Mouse (Mus musculus) kidney, adult 2 months (tissue): ENCODE measurements at regions not wholly inside any gene's neighbourhood (a gene's known extent, or its start where the extent isn't known, plus 50 kb on each side); places are given as distances from the start of the nearest gene placed in this dataset.

Experiments
- DNase-seq: peaks from one replicate; pipeline ENCODE4 v3.0.0; 2021
- H3K27ac ChIP-seq: fragments of 200-500 bp; 2 replicates; pipeline ENCODE4 v1.5.1; 2012; ENCODE audit warnings: low read depth, low read length, control low read depth, inconsistent platforms; ENCODE audit not compliant: insufficient read depth
- H3K27me3 ChIP-seq: fragments of 200-500 bp; replicated peaks from 2 replicates; pipeline ENCODE4 v1.6.1; 2012; ENCODE audit warnings: mild to moderate bottlenecking, moderate library complexity, low read length, inconsistent platforms; ENCODE audit not compliant: control insufficient read depth, insufficient read depth
- H3K36me3 ChIP-seq: fragments of 200-500 bp; 2 replicates; pipeline ENCODE4 v1.6.1; 2012; ENCODE audit warnings: mild to moderate bottlenecking, moderate library complexity, low read length, inconsistent platforms; ENCODE audit not compliant: control insufficient read depth, insufficient read depth
- H3K4me1 ChIP-seq: fragments of 200-500 bp; 2 replicates; pipeline ENCODE4 v1.6.1; 2011; ENCODE audit warnings: low read length; ENCODE audit not compliant: control insufficient read depth, insufficient read depth
- H3K4me3 ChIP-seq: fragments of 200-500 bp; 2 replicates; pipeline ENCODE4 v1.5.1; 2011; ENCODE audit warnings: mild to moderate bottlenecking, low read depth, low read length, control low read depth; ENCODE audit not compliant: insufficient read depth
- CTCF ChIP-seq: fragments of 200-500 bp; conservative IDR thresholded peaks from 2 replicates; pipeline ENCODE4 v1.5.1; 2011; ENCODE audit warnings: low read depth, mild to moderate bottlenecking, control low read depth, low read length, moderate library complexity, mixed read lengths; ENCODE audit not compliant: insufficient read depth, insufficient read length
- POLR2A ChIP-seq: fragments of 200-500 bp; IDR thresholded peaks from one replicate; pipeline ENCODE4 v1.6.1; 2011; ENCODE audit warnings: low read depth, low read length, control low read depth
- WGBS: fragments of 180-500 bp; shearing (Covaris S2); methylation state at CpG from one replicate; pipeline ENCODE4 v1.1.7; 2018; 5-methylcytosine and 5-hydroxymethylcytosine counted together

- 93% methylated on average over 7 of the region's 7 CpGs for WGBS
- H3K27ac ChIP-seq, result no peak overlapping the region
Observed at GRCm38 (mm10) chr1:71983786-71984185, 228.3 kb downstream of the Mreg start.

DNA sequence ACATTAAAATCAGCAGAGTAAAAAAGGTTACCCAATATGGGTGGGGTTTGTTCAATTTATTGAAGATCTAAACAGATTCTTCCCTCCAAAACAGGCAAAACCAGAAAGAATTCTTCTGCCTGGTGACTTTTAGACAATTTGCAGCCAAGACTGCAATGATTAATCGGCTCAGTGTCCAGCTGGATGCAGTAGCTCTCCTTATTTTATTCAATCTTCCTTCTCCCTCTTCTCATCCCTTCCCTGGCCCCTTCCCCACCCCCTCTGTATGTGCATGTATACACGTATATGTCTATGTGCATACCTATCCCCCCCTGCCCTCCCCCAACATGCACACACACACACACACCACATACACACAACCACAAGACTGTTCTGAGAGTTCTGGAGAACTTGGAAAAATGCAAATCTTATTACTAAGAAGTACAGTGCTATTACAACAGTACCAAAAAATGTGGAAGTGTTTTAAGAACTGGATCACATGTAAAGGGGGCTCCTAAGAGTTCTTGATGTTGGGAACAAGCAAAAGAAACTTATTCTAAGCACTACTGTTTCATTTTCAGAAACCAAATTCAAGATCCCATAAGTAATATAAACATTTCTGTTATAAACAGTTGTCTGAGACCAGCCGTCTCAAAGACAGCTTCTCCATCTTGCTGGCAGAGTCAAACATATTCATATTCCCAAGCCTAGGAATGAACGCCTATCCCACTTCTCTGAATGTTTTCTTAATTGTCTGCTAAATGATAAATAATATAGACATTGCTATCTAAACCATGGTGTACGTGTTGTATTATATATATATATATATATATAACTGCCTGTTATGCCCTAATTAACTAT lies 229.5 kb downstream of the Mreg start:
- no peak overlapping the region for H3K4me3 ChIP-seq
- no peak for DNase-seq
- no peaks in the 10 kb centered on the region for H3K27me3 ChIP-seq
- WGBS, result 85% methylated on average over 5 of the region's 5 CpGs
- no peaks in the 10 kb centered on the region for H3K4me1 ChIP-seq
- TF ChIP-seq CTCF (no peak), POLR2A (no peak)
- H3K27ac ChIP-seq, result no peak overlapping the region
- no peaks in the 10 kb centered on the region for H3K36me3 ChIP-seq

More at GRCm38 (mm10) chr1:71983786-71984185, 228.3 kb downstream of the Mreg start:
- Histone ChIP-seq H3K27me3 (no peaks in the 10 kb centered on the region), H3K4me1 (no peaks in the 10 kb centered on the region), H3K4me3 (no peak overlapping the region), H3K36me3 (no peaks in the 10 kb centered on the region)
- no peak for DNase-seq
- TF ChIP-seq POLR2A, result no peak
- no peak for TF ChIP-seq CTCF

- no peak overlapping the region for H3K4me3 ChIP-seq
- H3K27ac ChIP-seq, result no peak overlapping the region
- no peaks in the 10 kb centered on the region for H3K36me3 ChIP-seq
- TF ChIP-seq POLR2A (no peak), CTCF (no peak)
- no peak for DNase-seq
- WGBS, result 94% methylated on average over 4 of the region's 4 CpGs
- H3K4me1 ChIP-seq, result no peaks in the 10 kb centered on the region
- H3K27me3 ChIP-seq, result no peaks in the 10 kb centered on the region
Observed at GRCm38 (mm10) chr1:71980624-71981023, 231.5 kb downstream of the Mreg start.

DNA sequence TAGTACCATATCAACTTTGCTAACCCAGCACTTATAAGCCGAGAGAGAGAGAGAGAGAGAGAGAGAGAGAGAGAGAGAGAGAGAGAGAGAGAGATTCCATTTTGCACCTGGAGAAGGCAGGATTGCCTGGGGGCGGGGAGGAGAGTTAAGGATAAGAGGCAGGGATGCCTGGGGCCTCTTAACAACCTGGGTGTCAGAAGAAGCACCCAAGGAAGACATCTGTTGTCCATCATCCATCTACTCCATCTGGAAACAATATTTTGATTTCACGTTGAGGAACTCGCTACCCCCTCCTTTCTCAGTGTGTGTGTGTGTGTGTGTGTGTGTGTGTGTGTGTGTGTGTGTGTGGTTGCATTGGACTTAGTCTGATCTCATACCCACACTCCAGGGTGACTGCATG lies 232.8 kb downstream of the Mreg start:
- DNase-seq, result no peak
- TF ChIP-seq POLR2A, result no peak
- no peak for TF ChIP-seq CTCF
- WGBS, result 87% methylated on average over 4 of the region's 4 CpGs
- no peak overlapping the region for H3K27ac ChIP-seq
- H3K36me3 ChIP-seq, result no peaks in the 10 kb centered on the region
- no peaks in the 10 kb centered on the region for H3K4me1 ChIP-seq
- H3K4me3 ChIP-seq, result no peak overlapping the region
- no peaks in the 10 kb centered on the region for H3K27me3 ChIP-seq

DNA sequence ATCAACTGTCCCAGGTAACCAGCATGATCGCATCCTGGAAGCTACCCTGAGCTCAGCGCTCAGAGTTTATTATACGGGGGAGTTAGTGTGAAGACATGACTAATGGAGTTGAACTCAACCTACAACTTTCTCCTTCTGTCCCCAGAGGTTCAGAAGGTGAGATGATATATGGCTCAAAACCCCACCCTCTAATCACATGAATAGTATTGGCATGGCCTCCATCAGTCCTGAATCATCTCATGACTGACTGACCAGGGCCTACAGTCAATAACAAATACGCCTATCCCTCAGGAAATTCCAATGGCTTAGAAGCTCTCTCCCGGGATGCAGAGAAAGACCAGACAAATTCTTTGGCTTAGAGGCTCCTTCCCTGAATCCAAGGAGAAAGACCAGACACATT lies 234.7 kb downstream of the Mreg start:
- H3K27me3 ChIP-seq, result no peaks in the 10 kb centered on the region
- no peak overlapping the region for H3K27ac ChIP-seq
- TF ChIP-seq CTCF, result no peak
- TF ChIP-seq POLR2A, result no peak
- H3K4me1 ChIP-seq, result no peaks in the 10 kb centered on the region
- WGBS, result 87% methylated on average over 5 of the region's 5 CpGs
- no peak overlapping the region for H3K4me3 ChIP-seq
- no peak for DNase-seq
- H3K36me3 ChIP-seq, result no peaks in the 10 kb centered on the region

GRCm38 (mm10) chr1:71974715-71975114 lies 237.4 kb downstream of the Mreg start:
- Histone ChIP-seq H3K4me1 (no peaks in the 10 kb centered on the region), H3K27ac (no peak overlapping the region), H3K4me3 (no peak overlapping the region), H3K36me3 (no peaks in the 10 kb centered on the region), H3K27me3 (no peaks in the 10 kb centered on the region)
- DNase-seq, result no peak
- TF ChIP-seq POLR2A, result no peak
- no peak for TF ChIP-seq CTCF
- WGBS, result 64% methylated on average over 4 of the region's 4 CpGs

DNA sequence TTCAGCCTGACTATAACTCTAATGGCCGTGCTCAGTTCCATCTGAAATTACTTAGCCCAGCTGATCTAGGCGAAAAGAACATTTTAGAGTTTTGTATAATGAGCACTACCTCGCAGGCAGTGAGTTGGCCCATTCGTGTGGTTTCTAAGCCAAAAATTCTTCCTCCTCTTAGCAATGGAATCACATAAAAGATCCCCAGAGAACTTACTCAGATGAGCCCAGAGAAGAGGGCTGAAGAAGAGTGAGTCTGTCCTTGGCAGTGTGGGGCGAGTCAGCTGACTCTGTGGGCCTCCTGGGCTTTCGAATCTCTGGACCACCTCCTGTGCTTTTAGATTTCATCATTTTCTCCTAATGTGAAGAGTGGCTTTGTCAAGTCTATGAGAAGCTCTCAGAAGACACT lies 240.2 kb downstream of the Mreg start:
- H3K27me3 ChIP-seq, result no peaks in the 10 kb centered on the region
- TF ChIP-seq CTCF (no peak), POLR2A (no peak)
- H3K36me3 ChIP-seq, result no peaks in the 10 kb centered on the region
- H3K4me3 ChIP-seq, result no peak overlapping the region
- no peak for DNase-seq
- no peak overlapping the region for H3K27ac ChIP-seq
- 85% methylated on average over 6 of the region's 6 CpGs for WGBS
- no peaks in the 10 kb centered on the region for H3K4me1 ChIP-seq
